Mouse (Mus musculus) hindbrain, embryonic 13.5 days (tissue): Measurements from ENCODE around the gene Elavl3. TPM values are rescaled to one million over a fixed set of nuclear protein-coding genes. Genes with fewer than 3 reads are reported as not detected.

Experiments
- ATAC-seq: fragments of 200-750 bp; cut with Nextera tagmentation; 2 replicates; pipeline ENCODE4 v1.8.0; 2017; ENCODE audit warnings: moderate TSS enrichment; ENCODE audit not compliant: low FRiP score
- H3K27ac ChIP-seq: fragments of 300-500 bp; sonication (generic); 2 replicates; pipeline ENCODE4 v1.5.1; 2015; ENCODE audit warnings: inconsistent platforms, mild to moderate bottlenecking, moderate library complexity
- H3K27me3 ChIP-seq: fragments of 300-500 bp; sonication (generic); 2 replicates; pipeline ENCODE4 v1.6.1; 2015; ENCODE audit warnings: mild to moderate bottlenecking, inconsistent platforms
- H3K36me3 ChIP-seq: fragments of 300-500 bp; sonication (generic); 2 replicates; pipeline ENCODE4 v1.6.1; 2015; ENCODE audit warnings: mild to moderate bottlenecking, inconsistent platforms
- H3K4me1 ChIP-seq: fragments of 300-500 bp; sonication (generic); replicated peaks from 2 replicates; pipeline ENCODE4 v1.6.1; 2015; ENCODE audit warnings: inconsistent platforms
- H3K4me2 ChIP-seq: fragments of 300-500 bp; sonication (generic); 2 replicates; pipeline ENCODE4 v1.6.1; 2015; ENCODE audit warnings: inconsistent platforms, mild to moderate bottlenecking, moderate library complexity
- H3K4me3 ChIP-seq: fragments of 300-500 bp; sonication (generic); 2 replicates; pipeline ENCODE4 v1.5.1; 2015; ENCODE audit warnings: mild to moderate bottlenecking, inconsistent platforms
- H3K9ac ChIP-seq: fragments of 300-500 bp; sonication (generic); 2 replicates; pipeline ENCODE4 v1.6.1; 2015; ENCODE audit warnings: mild to moderate bottlenecking, inconsistent platforms
- H3K9me3 ChIP-seq: fragments of 300-500 bp; sonication (generic); 2 replicates; pipeline ENCODE4 v1.6.1; 2016; ENCODE audit warnings: inconsistent platforms
- WGBS: fragments of 180-500 bp; shearing (Covaris S2); methylation state at CpG from one replicate; pipeline ENCODE4 v1.1.7; 2015; 5-methylcytosine and 5-hydroxymethylcytosine counted together
- polyA plus RNA-seq: library from polyadenylated mRNA; unstranded; fragments of >200 nt; fragmentation: Nextera tagmentation; extraction: Ambion mirVana; gene quantifications from 2 replicates; pipeline ENCODE4 v1.2.1, GENCODE M21; 2015

The Elavl3 gene
- polyA plus RNA-seq, 1 experiment from 2014 or later, result 80.6 TPM

DNA sequence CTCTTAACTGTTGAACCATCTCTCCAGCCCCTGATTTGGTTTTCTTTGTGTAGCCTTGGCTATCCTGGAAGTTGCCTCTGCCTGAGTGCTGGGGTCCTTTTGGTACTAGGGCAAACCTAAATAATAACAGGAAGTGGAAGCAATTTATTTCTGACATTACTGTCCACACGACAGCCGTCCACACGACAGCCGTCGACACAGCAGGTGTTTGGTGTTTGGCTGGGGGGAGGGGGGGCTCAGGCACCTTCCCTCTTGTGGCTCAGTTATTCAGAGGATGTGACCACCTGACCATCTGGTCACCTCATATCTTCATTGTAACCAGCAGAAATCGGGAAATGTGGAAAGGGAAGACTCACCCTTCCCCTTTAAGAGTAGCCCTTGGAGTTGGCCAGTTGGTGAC is 82.9 kb downstream of the Elavl3 start:
- Histone ChIP-seq H3K36me3 (no peaks in the 10 kb centered on the region), H3K27me3 (peaks cover 10% of the 10 kb centered on the region), H3K9me3 (no peaks in the 10 kb centered on the region), H3K27ac (no peak overlapping the region), H3K4me1 (no peaks in the 10 kb centered on the region), H3K9ac (no peak overlapping the region), H3K4me3 (no peak overlapping the region), H3K4me2 (no peak overlapping the region)
- 75% methylated on average over 6 of the region's 6 CpGs for WGBS
- ATAC-seq, result no peak

Other genes with a start within 250 kb of the Elavl3 start
- 0.39 and 0.53 TPM in 2 replicates for gene Angptl8, start 216.5 kb downstream of the Elavl3 start, polyA plus RNA-seq
- 17.2 and 18.2 TPM in 2 replicates for gene Dock6, start 199.4 kb downstream of the Elavl3 start, polyA plus RNA-seq
- 15.9 and 18.5 TPM in 2 replicates for gene Rab3d, start 133.8 kb downstream of the Elavl3 start, polyA plus RNA-seq
- gene Ccdc159, start 124.6 kb downstream of the Elavl3 start, polyA plus RNA-seq, result 8.9 and 10.4 TPM in 2 replicates
- gene Tmem205, start 124.5 kb downstream of the Elavl3 start, polyA plus RNA-seq, result 47.1 and 48.2 TPM in 2 replicates
- 67.5 and 71.4 TPM in 2 replicates for gene Plppr2, start 115.0 kb downstream of the Elavl3 start, polyA plus RNA-seq
- gene Swsap1, start 96.3 kb downstream of the Elavl3 start, polyA plus RNA-seq, result 9.1 and 9.7 TPM in 2 replicates
- gene Epor, start 88.5 kb downstream of the Elavl3 start, polyA plus RNA-seq, result 1.9 and 2.2 TPM in 2 replicates
- gene Rgl3, start 62.6 kb downstream of the Elavl3 start, polyA plus RNA-seq, result 1.1 TPM in 2 replicates
- 4.1 and 4.4 TPM in 2 replicates for gene Ccdc151, start 49.4 kb downstream of the Elavl3 start, polyA plus RNA-seq
- gene Prkcsh, start 49.2 kb downstream of the Elavl3 start, polyA plus RNA-seq, result 99.3 and 101 TPM in 2 replicates
- gene Gm49318, start 19.2 kb upstream of the Elavl3 start, polyA plus RNA-seq, result not detected in 2 replicates
- gene Zfp653, start 19.4 kb upstream of the Elavl3 start, polyA plus RNA-seq, result 17.7 and 19.5 TPM in 2 replicates
- gene Ecsit, start 33.4 kb upstream of the Elavl3 start, polyA plus RNA-seq, result 53.5 and 56.5 TPM in 2 replicates
- gene Cnn1, start 47.2 kb upstream of the Elavl3 start, polyA plus RNA-seq, result 1.4 and 4.5 TPM in 2 replicates
- gene Elof1, start 65.1 kb upstream of the Elavl3 start, polyA plus RNA-seq, result 179 and 185 TPM in 2 replicates
- 0.82 and 0.98 TPM in 2 replicates for gene Acp5, start 83.7 kb upstream of the Elavl3 start, polyA plus RNA-seq
- gene Pigyl, start 104.8 kb upstream of the Elavl3 start, polyA plus RNA-seq, result 81.3 and 88.2 TPM in 2 replicates
- gene Zfp872, start 136.1 kb upstream of the Elavl3 start, polyA plus RNA-seq, result 0.17 TPM in 1 of 2 replicates, not detected in the other
- gene Zfp809, start 173.7 kb upstream of the Elavl3 start, polyA plus RNA-seq, result 9.0 and 10.9 TPM in 2 replicates
- 7.5 and 7.6 TPM in 2 replicates for gene Zfp599, start 207.9 kb upstream of the Elavl3 start, polyA plus RNA-seq